Mouse (Mus musculus) embryonic facial prominence, embryonic 10.5 days (tissue): Measurements from ENCODE around the gene Opcml. TPM values are rescaled to one million over a fixed set of nuclear protein-coding genes. Genes with fewer than 3 reads are reported as not detected.

Experiments
- DNase-seq: peaks from one replicate; pipeline ENCODE4 v3.0.0-alpha.2; 2017; ENCODE audit warnings: low spot score
- H3K27ac ChIP-seq: fragments of 300-500 bp; sonication (generic); replicated peaks from 2 replicates; pipeline ENCODE4 v1.5.1; 2016; ENCODE audit warnings: mild to moderate bottlenecking
- H3K27me3 ChIP-seq: fragments of 300-500 bp; sonication (generic); replicated peaks from 2 replicates; pipeline ENCODE4 v1.6.1; 2016; ENCODE audit warnings: low read depth, mild to moderate bottlenecking; ENCODE audit not compliant: poor library complexity, severe bottlenecking
- H3K36me3 ChIP-seq: fragments of 300-500 bp; sonication (generic); replicated peaks from 2 replicates; pipeline ENCODE4 v1.6.1; 2016; ENCODE audit warnings: mild to moderate bottlenecking, moderate library complexity
- H3K4me1 ChIP-seq: fragments of 300-500 bp; sonication (generic); 2 replicates; pipeline ENCODE4 v1.6.1; 2016
- H3K4me3 ChIP-seq: fragments of 300-500 bp; sonication (generic); 2 replicates; pipeline ENCODE4 v1.5.1; 2016; ENCODE audit warnings: mild to moderate bottlenecking, moderate library complexity
- H3K9me3 ChIP-seq: fragments of 300-500 bp; sonication (generic); 2 replicates; pipeline ENCODE4 v1.6.1; 2016; ENCODE audit warnings: mild to moderate bottlenecking
- WGBS: fragments of 180-500 bp; shearing (Covaris S2); methylation state at CpG from one replicate; pipeline ENCODE4 v1.1.7; 2016; 5-methylcytosine and 5-hydroxymethylcytosine counted together
- polyA plus RNA-seq: library from polyadenylated mRNA; unstranded; fragments of >200 nt; fragmentation: Nextera tagmentation; extraction: Ambion mirVana; gene quantifications from 2 replicates; pipeline ENCODE4 v1.2.1, GENCODE M21; 2016

Opcml gene
- polyA plus RNA-seq, 1 experiment from 2014 or later: 0.52 TPM

GRCm38 (mm10) chr9:28197061-28197460 lies 406.5 kb downstream of the Opcml start:
- Histone ChIP-seq H3K36me3 (no peaks in the 10 kb centered on the region), H3K4me3 (no peak overlapping the region), H3K27me3 (no peaks in the 10 kb centered on the region), H3K9me3 (no peaks in the 10 kb centered on the region), H3K4me1 (no peaks in the 10 kb centered on the region; the same call in 1 of the 2 replicates), H3K27ac (no peak overlapping the region)
- 78% methylated on average over 2 of the region's 2 CpGs for WGBS
- DNase-seq: no peak

- H3K9me3 ChIP-seq: no peaks in the 10 kb centered on the region
- H3K4me3 ChIP-seq: no peak overlapping the region
- WGBS: 44% methylated on average over 3 of the region's 3 CpGs
- H3K36me3 ChIP-seq: no peaks in the 10 kb centered on the region
- peak; percentile 50 for DNase-seq
- H3K27me3 ChIP-seq: no peaks in the 10 kb centered on the region
- no peak overlapping the region for H3K27ac ChIP-seq
- no peaks in the 10 kb centered on the region; the same call in 1 of the 2 replicates for H3K4me1 ChIP-seq
Measured at GRCm38 (mm10) chr9:28197631-28198030, 407.1 kb downstream of the Opcml start.

GRCm38 (mm10) chr9:28198106-28198694 lies 407.6 kb downstream of the Opcml start:
- DNase-seq: no peak
- 88% methylated on average over 5 of the region's 5 CpGs for WGBS
- Histone ChIP-seq H3K9me3 (no peaks in the 10 kb centered on the region), H3K4me3 (no peak overlapping the region), H3K27me3 (no peaks in the 10 kb centered on the region), H3K4me1 (no peaks in the 10 kb centered on the region; the same call in 1 of the 2 replicates), H3K36me3 (no peaks in the 10 kb centered on the region), H3K27ac (no peak overlapping the region)

DNA sequence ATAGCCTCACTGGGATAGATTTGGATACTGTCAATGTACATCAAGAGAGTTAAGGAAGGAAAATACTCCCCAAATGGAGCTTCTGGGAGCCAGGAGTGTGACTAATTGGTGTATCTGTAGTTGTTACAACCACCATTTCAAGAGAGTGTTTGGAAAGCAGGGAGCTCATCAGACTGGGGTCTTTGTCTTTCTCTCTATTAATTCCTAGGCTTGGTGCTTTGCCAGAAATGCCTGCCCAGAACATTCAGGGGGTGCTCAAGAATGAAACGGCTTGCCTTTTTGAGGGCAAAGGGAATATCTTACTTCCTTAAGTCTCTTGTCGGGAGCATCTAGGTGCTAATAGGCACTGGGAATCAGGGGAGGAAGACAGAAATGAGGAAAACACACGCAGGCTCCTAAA lies 416.9 kb downstream of the Opcml start:
- H3K4me3 ChIP-seq: no peak overlapping the region
- no peaks in the 10 kb centered on the region for H3K9me3 ChIP-seq
- WGBS: 81% methylated on average over 3 of the region's 3 CpGs
- H3K27me3 ChIP-seq: no peaks in the 10 kb centered on the region
- no peaks in the 10 kb centered on the region for H3K4me1 ChIP-seq
- no peaks in the 10 kb centered on the region for H3K36me3 ChIP-seq
- H3K27ac ChIP-seq: no peak overlapping the region
- no peak for DNase-seq

DNA sequence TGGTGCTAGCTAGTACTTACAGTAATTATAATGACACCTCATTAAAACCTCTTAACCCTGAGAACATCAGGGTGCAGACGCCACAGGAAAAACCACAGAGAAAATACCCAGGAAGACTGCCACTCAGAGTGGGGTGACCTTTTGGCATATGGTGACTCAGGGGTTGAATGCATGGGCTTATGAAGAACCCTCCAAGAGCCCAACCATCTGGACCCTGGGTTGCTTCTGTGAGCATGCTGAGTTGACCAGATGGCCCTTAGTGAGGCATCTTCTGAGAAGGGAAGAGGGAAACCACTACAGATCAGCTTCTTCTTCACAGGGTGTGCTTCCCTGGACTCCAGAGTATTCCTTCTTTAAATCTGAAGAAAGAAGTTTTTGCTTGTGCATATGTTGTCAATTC lies 418.1 kb downstream of the Opcml start:
- Histone ChIP-seq H3K4me3 (no peak overlapping the region), H3K9me3 (no peaks in the 10 kb centered on the region), H3K27ac (no peak overlapping the region), H3K4me1 (no peaks in the 10 kb centered on the region), H3K36me3 (no peaks in the 10 kb centered on the region), H3K27me3 (no peaks in the 10 kb centered on the region)
- WGBS: 78% methylated on average over 1 of the region's 1 CpGs
- DNase-seq: no peak

DNA sequence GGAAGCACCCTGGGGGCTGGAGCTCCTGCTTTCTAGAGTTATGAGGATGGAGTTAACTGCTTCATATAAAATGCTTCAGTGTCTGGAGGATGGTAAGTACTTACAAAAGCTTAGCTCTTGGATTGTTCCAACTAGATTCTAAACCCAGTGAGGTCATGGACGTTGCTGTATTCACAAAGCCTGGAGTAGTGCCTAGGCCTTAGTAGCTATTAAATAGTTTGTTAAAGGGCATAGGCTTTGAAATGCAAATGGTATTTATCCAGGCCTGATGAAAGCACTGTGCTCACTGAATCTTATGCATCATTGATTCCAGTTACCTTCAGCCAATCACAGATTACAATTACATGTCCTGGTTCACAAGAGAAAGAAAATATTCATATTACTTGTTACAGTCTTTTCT lies 421.3 kb downstream of the Opcml start:
- DNase-seq: no peak
- 65% methylated on average over 1 of the region's 1 CpGs for WGBS

GRCm38 (mm10) chr9:28213893-28214292 lies 423.3 kb downstream of the Opcml start:
- Histone ChIP-seq H3K9me3 (no peaks in the 10 kb centered on the region), H3K4me3 (no peak overlapping the region), H3K27ac (no peak overlapping the region), H3K36me3 (no peaks in the 10 kb centered on the region), H3K4me1 (no peaks in the 10 kb centered on the region), H3K27me3 (no peaks in the 10 kb centered on the region)
- DNase-seq: no peak
- WGBS: 78% methylated on average over 4 of the region's 4 CpGs

More for the DNA sequence above, 421.3 kb downstream of the Opcml start:
- H3K4me3 ChIP-seq: no peak overlapping the region
- H3K4me1 ChIP-seq: no peaks in the 10 kb centered on the region
- no peaks in the 10 kb centered on the region for H3K27me3 ChIP-seq
- no peak overlapping the region for H3K27ac ChIP-seq
- H3K9me3 ChIP-seq: no peaks in the 10 kb centered on the region
- H3K36me3 ChIP-seq: no peaks in the 10 kb centered on the region

DNA sequence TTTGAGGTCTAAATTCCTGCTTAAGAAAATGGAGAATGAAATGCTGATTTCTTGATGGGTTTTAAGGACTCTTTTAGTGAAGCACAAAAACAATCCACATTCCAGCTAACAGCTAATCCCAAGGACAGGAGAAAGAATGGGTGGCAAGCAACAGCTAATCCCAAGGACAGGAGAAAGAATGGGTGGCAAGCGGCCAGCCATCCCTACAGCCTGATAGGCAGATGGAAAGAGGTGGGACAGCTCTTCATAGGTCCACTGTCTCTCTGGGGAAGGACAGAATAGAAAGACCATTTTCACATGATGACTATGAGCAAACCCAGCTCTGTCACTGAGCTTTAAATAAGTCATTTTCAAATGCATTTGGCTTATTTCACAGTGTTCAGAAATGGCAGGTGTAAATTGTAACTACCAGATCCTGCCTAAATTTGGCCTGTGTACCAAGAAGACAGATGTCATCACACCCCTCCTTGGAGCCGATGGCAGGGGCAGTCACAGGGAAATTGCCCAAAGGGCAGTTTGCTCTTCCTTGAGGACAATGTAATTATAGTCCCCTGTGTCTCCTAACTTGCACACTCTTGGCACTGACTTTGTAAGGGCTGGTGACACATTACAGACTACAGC lies 427.6 kb downstream of the Opcml start:
- DNase-seq: no peak
- WGBS: 65% methylated on average over 2 of the region's 2 CpGs
- no peak overlapping the region for H3K4me3 ChIP-seq

DNA sequence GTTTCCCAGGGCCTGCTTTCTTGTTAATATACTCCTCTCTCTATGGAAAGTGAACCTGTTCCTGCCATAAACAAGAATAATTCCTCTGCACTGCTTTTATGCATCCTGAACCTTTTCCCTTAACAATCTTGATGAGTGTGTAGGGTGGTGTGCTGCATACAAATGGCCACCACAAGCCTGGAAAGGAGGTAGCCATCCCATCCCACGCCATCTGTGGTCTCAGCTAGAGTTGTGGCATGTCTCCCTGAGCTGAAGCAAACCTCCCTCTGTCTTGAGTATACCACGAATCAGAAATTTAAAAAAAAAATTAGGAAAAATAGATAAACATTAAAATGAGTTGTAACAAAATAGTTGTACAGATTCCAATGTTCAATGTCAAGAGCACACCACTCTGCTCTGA lies 432.2 kb downstream of the Opcml start:
- no peak overlapping the region for H3K27ac ChIP-seq
- no peaks in the 10 kb centered on the region for H3K27me3 ChIP-seq
- 73% methylated on average over 2 of the region's 2 CpGs for WGBS
- no peaks in the 10 kb centered on the region for H3K9me3 ChIP-seq
- H3K4me1 ChIP-seq: no peaks in the 10 kb centered on the region
- no peak overlapping the region for H3K4me3 ChIP-seq
- no peaks in the 10 kb centered on the region for H3K36me3 ChIP-seq
- DNase-seq: no peak

More for the DNA sequence above, 427.6 kb downstream of the Opcml start:
- no peaks in the 10 kb centered on the region for H3K27me3 ChIP-seq
- H3K36me3 ChIP-seq: no peaks in the 10 kb centered on the region
- H3K9me3 ChIP-seq: no peaks in the 10 kb centered on the region
- no peaks in the 10 kb centered on the region for H3K4me1 ChIP-seq
- H3K27ac ChIP-seq: no peak overlapping the region

DNA sequence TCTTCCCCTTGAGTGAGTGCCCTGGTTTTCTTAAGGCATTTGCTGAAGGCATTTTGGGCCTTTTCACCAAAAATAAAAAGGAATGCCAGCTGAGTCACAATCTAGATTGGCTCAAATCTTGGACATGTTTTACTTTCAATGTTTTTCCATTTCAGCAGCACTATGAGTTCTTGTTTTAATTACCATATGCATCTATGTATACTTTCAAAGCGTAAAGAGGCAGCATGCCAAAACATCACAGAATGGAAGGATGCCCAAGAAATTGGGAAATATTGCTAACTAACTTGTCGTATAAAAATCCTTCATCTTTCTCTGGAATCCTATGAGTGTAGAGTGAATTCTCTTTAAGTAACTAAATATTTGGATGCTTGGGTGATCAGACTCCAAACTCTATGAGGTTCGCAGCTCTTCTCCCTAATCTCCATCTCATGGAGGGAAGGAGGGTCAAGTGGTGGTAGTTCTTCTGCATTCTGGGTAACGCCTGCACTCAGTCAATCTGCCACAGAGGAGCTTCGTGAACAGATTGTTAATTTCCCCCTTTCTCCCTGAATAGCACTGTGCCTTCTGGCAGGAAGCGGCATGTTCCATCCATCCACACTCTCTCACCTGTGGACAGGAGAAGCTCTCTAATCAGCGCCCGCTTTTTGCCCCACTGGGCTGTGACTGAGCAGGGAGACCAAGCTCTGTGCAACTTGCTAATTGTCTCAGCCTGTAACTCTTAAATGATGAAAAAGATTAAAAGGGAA lies 435.4 kb downstream of the Opcml start:
- Histone ChIP-seq H3K4me3 (no peak overlapping the region), H3K36me3 (no peaks in the 10 kb centered on the region), H3K27ac (no peak overlapping the region), H3K27me3 (no peaks in the 10 kb centered on the region), H3K4me1 (no peaks in the 10 kb centered on the region), H3K9me3 (no peaks in the 10 kb centered on the region)
- DNase-seq: no peak
- WGBS: 84% methylated on average over 8 of the region's 8 CpGs

DNA sequence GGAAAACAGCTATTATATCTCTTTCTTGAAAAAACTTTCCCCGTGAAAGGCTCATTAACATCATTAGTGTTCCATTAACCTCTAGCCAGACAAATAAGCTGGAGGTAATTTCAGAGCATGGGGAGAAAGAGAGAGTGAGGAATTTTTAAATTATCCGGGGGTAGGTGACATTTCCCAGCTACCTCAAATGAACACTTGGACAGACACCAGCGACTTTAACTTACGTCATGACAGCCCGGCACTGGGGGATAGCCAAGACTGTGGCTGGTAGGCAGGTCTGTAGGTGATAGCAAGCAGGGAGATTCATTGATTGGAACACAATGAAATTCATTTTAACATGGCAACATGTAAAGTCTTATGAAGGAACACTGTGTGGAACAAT lies 436.0 kb downstream of the Opcml start:
- Histone ChIP-seq H3K27me3 (no peaks in the 10 kb centered on the region), H3K36me3 (no peaks in the 10 kb centered on the region), H3K9me3 (no peaks in the 10 kb centered on the region), H3K27ac (no peak overlapping the region), H3K4me3 (no peak overlapping the region), H3K4me1 (no peaks in the 10 kb centered on the region)
- no peak for DNase-seq
- 67% methylated on average over 5 of the region's 5 CpGs for WGBS

GRCm38 (mm10) chr9:28238450-28238849 lies 447.9 kb downstream of the Opcml start:
- Histone ChIP-seq H3K9me3 (no peaks in the 10 kb centered on the region), H3K4me1 (no peaks in the 10 kb centered on the region), H3K27me3 (no peaks in the 10 kb centered on the region), H3K36me3 (no peaks in the 10 kb centered on the region), H3K4me3 (no peak overlapping the region), H3K27ac (no peak overlapping the region)
- no peak for DNase-seq
- WGBS: 90% methylated on average over 9 of the region's 9 CpGs
